Mouse (Mus musculus) olfactory bulb, adult 2 months (tissue): ENCODE results near the gene Mlf2. TPM values are rescaled to one million over a fixed set of nuclear protein-coding genes. Genes with fewer than 3 reads are reported as not detected.

Experiments
- H3K27ac ChIP-seq: fragments of 200-500 bp; 2 replicates; pipeline ENCODE4 v1.5.1; 2012; ENCODE audit warnings: low read depth, low read length; ENCODE audit not compliant: insufficient read depth
- H3K4me1 ChIP-seq: fragments of 200-500 bp; 2 replicates; pipeline ENCODE4 v1.6.1; 2012; ENCODE audit warnings: low read length; ENCODE audit not compliant: control insufficient read depth, insufficient read depth
- H3K4me3 ChIP-seq: fragments of 200-500 bp; 2 replicates; pipeline ENCODE4 v1.5.1; 2012; ENCODE audit warnings: mild to moderate bottlenecking, low read depth, low read length, moderate library complexity; ENCODE audit not compliant: insufficient read depth
- CTCF ChIP-seq: fragments of 200-500 bp; IDR thresholded peaks from 2 replicates; pipeline ENCODE4 v1.5.1; 2012; ENCODE audit warnings: low read depth, mild to moderate bottlenecking, low read length, moderate library complexity; ENCODE audit not compliant: insufficient read depth
- POLR2A ChIP-seq: fragments of 200-500 bp; IDR thresholded peaks from 2 replicates; pipeline ENCODE4 v1.6.1; 2012; ENCODE audit warnings: mild to moderate bottlenecking, low read depth, low read length, moderate library complexity; ENCODE audit not compliant: insufficient read depth
- WGBS: fragments of 180-500 bp; shearing (Covaris S2); methylation state at CpG from one replicate; pipeline ENCODE4 v1.1.7; 2018; 5-methylcytosine and 5-hydroxymethylcytosine counted together
- polyA plus RNA-seq: library from polyadenylated mRNA; stranded (reverse); fragments of >200 nt; gene quantifications from 2 replicates; pipeline ENCODE4 v1.2.4, GENCODE M21; 2012; ENCODE audit warnings: low replicate concordance; ENCODE audit not compliant: missing spikeins, insufficient read depth, insufficient read length

The Mlf2 gene
- polyA plus RNA-seq, 1 experiment: not detected

DNA sequence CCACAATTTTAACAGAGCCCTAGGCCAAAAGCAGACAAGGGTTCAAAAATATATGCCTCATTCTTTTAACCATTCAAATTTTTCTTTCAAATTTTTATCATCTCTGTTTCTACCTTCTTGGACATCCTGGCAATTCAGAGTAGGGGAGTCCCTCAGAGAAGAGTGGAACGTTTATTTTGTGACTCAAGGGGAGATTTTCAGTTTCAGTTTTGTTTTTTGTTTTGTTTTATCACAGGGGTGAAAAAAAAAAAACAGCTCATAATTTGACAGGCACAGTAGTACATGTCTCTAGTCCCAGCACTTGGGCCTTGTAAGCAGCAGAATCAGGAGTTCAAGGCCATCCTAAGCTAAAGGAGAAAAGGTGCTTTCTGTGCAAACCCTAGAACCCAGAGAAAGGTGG, 23.4 kb upstream of the Mlf2 start:
- no peak for TF ChIP-seq CTCF
- no peak for TF ChIP-seq POLR2A
- H3K27ac ChIP-seq: no peak overlapping the region
- H3K4me1 ChIP-seq: peaks cover 29% of the 10 kb centered on the region
- WGBS: 83% methylated on average over 1 of the region's 1 CpGs
- no peak overlapping the region for H3K4me3 ChIP-seq

DNA sequence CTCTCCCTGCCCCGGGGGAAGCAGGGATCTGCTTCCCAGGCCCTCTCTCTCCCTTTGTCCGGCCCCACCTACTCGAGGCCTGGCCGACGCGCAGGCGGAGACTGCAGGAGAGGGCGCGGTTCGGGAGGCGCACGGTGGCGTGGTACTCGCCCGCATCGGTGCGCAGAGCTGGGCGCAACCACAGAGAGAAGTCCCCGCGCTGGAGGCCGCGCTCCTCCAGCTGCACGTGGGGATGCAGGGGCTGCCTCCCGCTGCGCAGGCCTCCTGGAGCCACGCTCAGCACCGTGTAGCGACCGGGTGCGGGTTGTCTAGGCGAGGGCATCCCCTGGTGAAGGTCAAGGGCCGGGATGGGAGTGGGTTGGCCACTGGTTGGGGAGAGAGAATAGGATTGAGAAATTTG, 21.2 kb upstream of the Mlf2 start:
- WGBS: 23% methylated on average over 32 of the region's 32 CpGs
- TF ChIP-seq CTCF (no peak), POLR2A (no peak)
- Histone ChIP-seq H3K4me3 (no peak overlapping the region), H3K27ac (no peak overlapping the region), H3K4me1 (peaks cover 34% of the 10 kb centered on the region)

DNA sequence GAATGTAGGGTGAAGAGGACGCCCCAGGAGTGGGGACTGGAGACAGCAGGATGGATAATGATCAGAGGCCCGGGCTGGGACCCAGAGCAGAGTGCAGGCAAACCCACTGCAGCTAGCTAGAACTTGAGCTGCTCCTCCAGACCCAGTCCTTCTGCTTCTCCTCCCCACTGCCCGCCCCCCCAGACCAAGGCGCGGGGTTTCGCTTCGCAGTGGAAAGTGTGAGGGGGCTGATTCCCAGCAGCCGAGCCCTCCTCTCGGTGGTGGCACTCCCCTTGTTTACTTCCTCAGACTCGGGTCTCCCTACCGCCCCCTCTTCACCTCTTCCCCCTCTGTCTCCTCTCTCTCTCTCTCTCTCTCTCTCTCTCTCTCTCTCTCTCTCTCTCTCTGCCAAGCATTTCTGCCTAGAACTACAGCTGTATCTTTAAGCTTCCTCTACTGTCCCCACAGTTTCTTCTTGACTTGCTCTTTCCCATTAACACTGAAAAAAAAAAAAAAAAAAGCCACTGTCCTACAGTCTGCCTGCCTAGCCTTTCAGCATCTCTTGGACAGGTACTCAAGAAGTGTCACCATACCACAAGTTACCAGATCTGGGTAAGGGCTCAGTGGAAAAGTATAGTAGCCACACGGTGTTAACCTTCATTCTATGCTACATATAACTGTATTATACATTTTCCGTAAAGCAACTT, 19.5 kb upstream of the Mlf2 start, which contains the start of gene Lag3:
Gene Lag3, minus strand, starts transcription at position 173 of the 686 bp plus-strand sequence.
- 26% methylated on average over 13 of the region's 13 CpGs for WGBS
- H3K4me1 ChIP-seq: peaks cover 45% of the 10 kb centered on the region
- TF ChIP-seq POLR2A: no peak
- TF ChIP-seq CTCF: no peak
- H3K27ac ChIP-seq: no peak within 1 kb of the TSS
- H3K4me3 ChIP-seq: no peak within 1 kb of the TSS

DNA sequence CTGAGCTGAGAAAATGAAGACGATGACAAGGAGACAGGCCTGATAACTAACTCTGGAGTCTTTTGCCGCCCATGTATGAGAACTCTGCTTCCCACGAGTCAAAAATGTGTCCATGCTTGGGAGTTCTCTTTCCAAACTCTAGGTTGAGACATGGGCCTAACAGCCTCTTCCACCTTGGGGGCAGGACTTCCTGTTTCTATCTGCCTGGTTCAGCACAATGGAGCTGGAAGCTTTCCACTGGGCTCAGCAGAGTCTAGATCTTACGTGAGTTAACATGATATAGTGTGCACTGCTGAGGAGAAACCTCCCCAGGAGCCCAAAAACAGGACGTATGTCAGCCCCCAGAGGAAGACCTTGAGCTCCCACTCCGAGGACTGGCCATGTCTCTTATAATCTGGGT, 18.0 kb upstream of the Mlf2 start:
- no peak overlapping the region for H3K27ac ChIP-seq
- WGBS: 55% methylated on average over 6 of the region's 6 CpGs
- TF ChIP-seq POLR2A: no peak
- no peak for TF ChIP-seq CTCF

DNA sequence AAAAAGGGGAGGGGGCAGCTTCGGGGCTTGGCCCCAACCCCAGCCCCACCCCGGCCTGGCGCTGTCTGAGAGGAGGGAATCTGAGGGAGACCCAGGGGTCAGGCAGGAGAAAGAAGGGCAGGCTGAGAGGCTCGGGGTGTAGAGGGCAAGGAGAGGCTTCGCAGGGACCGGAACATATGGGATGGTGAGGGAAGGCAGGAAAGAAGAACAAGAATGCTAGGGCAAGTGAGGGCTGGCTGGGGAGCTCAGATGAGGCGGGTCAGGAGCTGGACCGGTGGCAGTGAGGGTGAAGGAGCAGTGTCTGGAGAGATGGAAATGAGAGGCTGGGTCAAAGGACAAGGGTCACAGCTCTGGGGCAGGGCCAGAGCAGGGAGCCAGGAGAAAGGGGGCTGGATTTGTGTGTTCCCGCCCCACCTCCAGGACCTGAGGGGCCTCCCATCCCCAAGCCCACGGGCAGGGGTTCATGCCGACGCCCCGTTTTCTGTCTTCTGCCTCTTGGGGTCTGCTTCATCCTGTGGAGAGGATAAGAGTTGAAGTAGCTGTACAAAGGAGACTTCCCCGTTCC, 17.4 kb upstream of the Mlf2 start:
- peaks cover 49% of the 10 kb centered on the region for H3K4me1 ChIP-seq
- no peak overlapping the region for H3K27ac ChIP-seq
- WGBS: 72% methylated on average over 14 of the region's 14 CpGs
- TF ChIP-seq POLR2A (no peak), CTCF (no peak)
- H3K4me3 ChIP-seq: no peak overlapping the region

More for the DNA sequence above, 18.0 kb upstream of the Mlf2 start:
- Histone ChIP-seq H3K4me1 (peaks cover 47% of the 10 kb centered on the region), H3K4me3 (no peak overlapping the region)

DNA sequence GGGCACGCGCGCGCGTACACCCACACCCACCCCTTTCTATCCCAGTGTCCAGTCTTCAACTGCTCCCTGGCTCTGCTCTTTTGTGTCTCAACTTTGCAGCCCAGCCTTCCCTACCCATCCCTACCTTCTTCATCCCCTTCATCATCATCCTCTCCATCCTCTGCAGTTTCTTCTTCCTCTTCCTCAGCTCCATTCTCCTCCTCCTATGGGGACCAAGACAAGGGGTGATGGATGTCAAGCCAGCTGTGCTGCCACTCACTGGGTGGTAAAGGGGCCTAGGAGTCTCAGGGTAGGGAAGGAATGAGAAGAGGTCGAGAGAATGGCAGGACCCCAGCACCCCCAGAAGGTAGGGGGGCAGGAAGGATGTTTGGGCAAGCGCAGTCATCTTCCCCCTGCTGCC, 16.7 kb upstream of the Mlf2 start:
- no peak overlapping the region for H3K4me3 ChIP-seq
- H3K27ac ChIP-seq: no peak overlapping the region
- WGBS: 84% methylated on average over 7 of the region's 7 CpGs
- peaks cover 49% of the 10 kb centered on the region for H3K4me1 ChIP-seq
- TF ChIP-seq CTCF: no peak
- TF ChIP-seq POLR2A: no peak

DNA sequence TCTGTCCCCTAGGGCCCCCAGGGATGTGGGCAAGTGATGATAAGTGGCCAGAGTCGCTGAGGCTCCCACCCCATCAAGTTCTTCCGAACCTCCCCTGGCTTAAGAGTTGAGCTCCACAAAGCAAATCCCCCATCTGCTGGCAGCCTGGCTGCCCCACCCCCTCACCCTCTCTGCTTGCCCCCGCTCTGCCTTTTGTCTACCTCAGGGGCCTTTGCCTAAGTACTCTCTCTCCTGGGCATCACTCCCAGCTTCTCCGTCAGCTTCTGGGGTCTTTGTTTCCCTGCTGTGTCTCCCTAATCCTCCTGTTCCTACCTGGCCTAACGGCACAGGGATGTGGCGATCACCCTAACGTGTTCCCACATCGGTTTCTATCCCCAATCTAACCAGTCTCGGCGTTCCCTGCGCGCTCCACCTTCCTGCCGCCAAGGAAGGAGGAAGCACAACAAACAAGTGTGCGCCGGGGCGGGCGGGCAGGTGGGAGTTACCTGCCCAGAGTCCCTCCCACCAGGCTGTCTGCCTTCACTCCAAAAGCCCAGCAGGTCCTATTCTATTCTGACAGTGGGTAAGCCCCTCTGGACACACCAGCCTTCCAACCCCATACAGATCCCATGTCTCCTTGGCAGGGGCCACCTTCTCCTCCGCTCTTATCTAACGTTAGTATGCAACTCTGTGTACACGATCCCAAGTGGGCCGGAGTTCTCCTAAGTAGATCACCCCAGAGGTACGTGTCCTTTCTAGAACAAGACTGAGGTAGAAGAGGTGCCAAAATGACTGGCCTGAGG, 15.8 kb upstream of the Mlf2 start:
- peaks cover 47% of the 10 kb centered on the region for H3K4me1 ChIP-seq
- H3K27ac ChIP-seq: peak overlapping the region; percentile 93; the same call in 1 of the 2 replicates
- no peak for TF ChIP-seq POLR2A
- TF ChIP-seq CTCF: no peak
- WGBS: 9% methylated on average over 22 of the region's 22 CpGs
- H3K4me3 ChIP-seq: peak overlapping the region; percentile 98

DNA sequence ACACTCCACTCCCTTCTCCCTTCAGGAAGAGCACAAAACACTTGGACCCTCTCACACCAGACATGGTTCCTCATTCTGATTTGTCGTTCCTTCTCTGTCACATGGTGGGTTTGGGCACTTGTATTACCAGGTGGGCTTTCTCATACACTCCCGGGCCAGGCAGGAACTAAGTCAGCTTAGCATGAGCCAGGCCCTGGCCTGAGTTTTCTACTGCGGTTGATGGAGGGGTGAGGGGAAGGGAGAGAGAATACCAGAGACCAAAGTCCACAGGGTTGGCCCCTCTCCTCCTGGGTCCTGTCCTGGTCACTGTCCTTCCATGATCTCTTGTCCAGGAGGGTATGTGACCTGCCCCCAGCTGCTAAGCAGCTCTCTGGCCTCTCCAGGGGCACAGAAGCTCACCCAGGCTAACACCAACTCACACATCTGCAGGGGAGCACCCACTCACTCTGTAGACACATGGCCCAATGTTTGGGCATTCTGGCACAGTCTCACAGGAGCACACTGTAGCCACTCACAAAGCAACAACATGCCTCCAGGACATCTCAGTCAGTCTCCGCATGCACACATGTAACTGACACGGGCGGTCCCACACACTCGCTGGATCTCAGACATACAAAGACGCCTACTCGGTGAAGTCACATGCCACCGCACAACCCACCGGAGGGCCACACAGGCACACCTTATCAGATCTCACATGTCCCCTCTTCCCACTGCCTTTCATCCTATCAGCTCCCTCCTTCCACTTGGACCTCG, 15.1 kb upstream of the Mlf2 start:
- Histone ChIP-seq H3K27ac (peak overlapping the region; percentile 93), H3K4me3 (peak overlapping the region; percentile 98), H3K4me1 (peaks cover 47% of the 10 kb centered on the region)
- WGBS: under 1% methylated on average over 12 of the region's 12 CpGs
- TF ChIP-seq CTCF: no peak
- no peak for TF ChIP-seq POLR2A
